Comparison of ENCODE assay signal across 8 mouse cellular contexts in the genomic region with DNA sequence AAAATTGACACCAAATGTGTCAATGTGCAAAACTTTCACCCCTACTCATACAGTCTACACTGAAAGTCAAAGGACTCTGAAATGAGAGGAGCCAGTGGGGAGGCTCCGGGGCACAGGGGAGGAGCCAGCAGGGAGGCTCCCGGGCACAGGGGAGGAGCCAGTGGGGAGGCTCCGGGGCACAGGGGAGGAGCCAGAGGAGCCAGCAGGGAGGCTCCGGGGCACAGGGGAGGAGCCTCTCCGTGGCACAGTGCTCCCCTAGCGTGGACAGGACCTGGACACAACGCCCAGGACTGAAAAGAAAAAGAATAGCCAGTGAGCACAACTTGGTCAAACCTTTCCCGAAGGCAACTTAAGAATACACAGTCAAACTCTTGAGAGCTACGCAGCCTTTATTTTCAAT. TPM values are rescaled to one million over a fixed set of nuclear protein-coding genes. Genes with fewer than 3 reads are reported as not detected.
DNase-seq lines count a peak whose midpoint lies in the region; ATAC-seq lines count a peak whose summit lies in the region.

No protein-coding gene starts in this region.

- no peak overlapping the region for H3K27ac ChIP-seq in midbrain, embryonic 14.5 days (replicated peaks; ENCODE audit: low read depth, low read length)

- H3K36me3 ChIP-seq in midbrain, embryonic 14.5 days (ENCODE audit: control insufficient read depth, insufficient read depth, low read length) = no peaks in the 10 kb centered on the region

- no peak overlapping the region for H3K9ac ChIP-seq in midbrain, embryonic 14.5 days (replicated peaks; ENCODE audit: low read length)

- H3K27me3 ChIP-seq in midbrain, embryonic 14.5 days (ENCODE audit: control insufficient read depth, insufficient read depth, low read length) = no peaks in the 10 kb centered on the region

- DNase-seq in retina, postnatal 1 day = peak; percentile 26
- no peak for DNase-seq in retina, embryonic 14.5 days (ENCODE audit: low spot score)
- peak; percentile 37 for DNase-seq in embryo, embryonic 9.5 days (ENCODE audit: extremely low spot score)
- DNase-seq in kidney, postnatal 25 days = peak; percentile 24 to 69
- no peak for DNase-seq in right cerebral cortex, adult 18-20 months
- DNase-seq in layer of hippocampus, postnatal 10 days (ENCODE audit: low spot score in 2 of 2) = no peak
- DNase-seq in midbrain, embryonic 14.5 days = no peak

- no peak overlapping the region for H3K4me2 ChIP-seq in midbrain, embryonic 14.5 days (ENCODE audit: low read length)

- H3K4me3 ChIP-seq in midbrain, embryonic 14.5 days (replicated peaks; ENCODE audit: low read depth, low read length) = no peak overlapping the region

- peak; percentile 78 for ATAC-seq in monocyte, adult 5-6 weeks (replicated peaks; ENCODE audit: insufficient number of reproducible peaks, low FRiP score, low TSS enrichment, poor library complexity, severe bottlenecking)
- no peak for ATAC-seq in midbrain, embryonic 14.5 days (ENCODE audit: low FRiP score, low TSS enrichment)

- WGBS in midbrain, embryonic 14.5 days = 31% methylated on average over 9 of the region's 9 CpGs

- no peaks in the 10 kb centered on the region for H3K4me1 ChIP-seq in midbrain, embryonic 14.5 days (ENCODE audit: control insufficient read depth, insufficient read depth, low read length)

- H3K9me3 ChIP-seq in midbrain, embryonic 14.5 days (ENCODE audit: control insufficient read depth, low read length) = no peaks in the 10 kb centered on the region

RNA-seq across cellular contexts. Expression of gene Mnd1, which starts 20.2 kb away (rescaled TPM):
- 5.8 TPM in 1 of 3 replicates, not detected in the others for total RNA-seq in monocyte, adult 5-6 weeks (2017)
- 1 to 10 TPM; 2.8 to 3.1 TPM for total RNA-seq in layer of hippocampus, postnatal 10 days (2021)
- polyA plus RNA-seq in midbrain, embryonic 14.5 days (2014; fragmentation: Nextera tagmentation; extraction: Ambion mirVana) = 1.2 and 1.7 TPM in 2 replicates

RNA-seq across cellular contexts. Expression of gene Gm6525, which starts 38.5 kb away (rescaled TPM):
- total RNA-seq in monocyte, adult 5-6 weeks (2017) = not detected in 3 replicates
- not detected for total RNA-seq in layer of hippocampus, postnatal 10 days (2021)
- polyA plus RNA-seq in midbrain, embryonic 14.5 days (2014; fragmentation: Nextera tagmentation; extraction: Ambion mirVana) = 3.1 and 3.2 TPM in 2 replicates

Comparison
In these comparisons a context has a peak if more than half of its experiments do, and no peak if none do; other contexts are left out.
1. DNase-seq: peak in retina, postnatal 1 day (single experiment), embryo, embryonic 9.5 days (single experiment) and kidney, postnatal 25 days (2 of 2); none in retina, embryonic 14.5 days (single experiment), right cerebral cortex, adult 18-20 months (single experiment), layer of hippocampus, postnatal 10 days (0 of 2) and midbrain, embryonic 14.5 days (single experiment).